Mouse (Mus musculus) 3T3-L1 (cell line): ENCODE data around the gene Gm13694.

Source experiments
- DNase-seq: peaks from one replicate; pipeline ENCODE4 v3.0.0-alpha.2; 2015; ENCODE audit warnings: low read depth, low spot score

The Gm13694 gene

GRCm38 (mm10) chr2:84025217-84025616 lies 46.5 kb downstream of the Gm13694 start:
- no peak for DNase-seq
